Mouse (Mus musculus): ENCODE data around the gene Ccr9. TPM values are rescaled to one million over a fixed set of nuclear protein-coding genes. Genes with fewer than 3 reads are reported as not detected.
"Not testable (repeated sequence)": the region's sequence is repeated elsewhere in the genome, so short reads cannot be mapped to it uniquely, and the experiment has no call there.

Gene Ccr9
- polyA plus RNA-seq, 1 experiment from 2014 or later: 0.70 TPM

DNA sequence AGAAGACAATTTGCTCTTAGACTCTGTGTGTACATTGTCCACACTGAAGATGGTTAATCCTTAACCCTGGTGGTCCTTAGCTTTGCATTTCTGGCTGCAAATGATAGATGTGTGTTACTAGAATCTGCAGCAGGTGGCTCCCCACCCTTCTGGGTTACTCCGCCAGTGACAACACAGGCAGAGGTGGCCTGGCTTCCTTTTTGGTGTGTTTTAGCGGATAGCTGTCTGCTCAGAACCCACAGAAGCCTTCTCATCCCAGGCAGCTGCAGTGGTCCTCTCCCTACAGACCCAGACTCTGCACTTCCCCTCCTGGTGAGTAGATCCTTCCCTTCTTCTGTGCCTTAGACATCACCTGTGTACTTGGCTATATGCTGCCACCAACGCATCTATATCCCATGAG, 88.8 kb downstream of the Ccr9 start:
- Histone ChIP-seq H3K4me3 (ENCODE audit: low read length) (no peak overlapping the region), H3K4me1 (ENCODE audit: control insufficient read depth, insufficient read depth, low read length) (no peaks in the 10 kb centered on the region), H3K36me3 (ENCODE audit: control insufficient read depth, insufficient read depth, low read length) (no peaks in the 10 kb centered on the region), H3K4me2 (ENCODE audit: low read depth, low read length) (no peak overlapping the region), H3K27me3 (replicated peaks; ENCODE audit: control insufficient read depth, insufficient read depth, low read length) (no peaks in the 10 kb centered on the region), H3K9me3 (ENCODE audit: control insufficient read depth, low read length) (no peaks in the 10 kb centered on the region), H3K27ac (ENCODE audit: low read length) (no peak overlapping the region), H3K9ac (ENCODE audit: low read depth, low read length) (no peak overlapping the region)
- no peak for ATAC-seq
- 75% methylated on average over 3 of the region's 3 CpGs for WGBS

DNA sequence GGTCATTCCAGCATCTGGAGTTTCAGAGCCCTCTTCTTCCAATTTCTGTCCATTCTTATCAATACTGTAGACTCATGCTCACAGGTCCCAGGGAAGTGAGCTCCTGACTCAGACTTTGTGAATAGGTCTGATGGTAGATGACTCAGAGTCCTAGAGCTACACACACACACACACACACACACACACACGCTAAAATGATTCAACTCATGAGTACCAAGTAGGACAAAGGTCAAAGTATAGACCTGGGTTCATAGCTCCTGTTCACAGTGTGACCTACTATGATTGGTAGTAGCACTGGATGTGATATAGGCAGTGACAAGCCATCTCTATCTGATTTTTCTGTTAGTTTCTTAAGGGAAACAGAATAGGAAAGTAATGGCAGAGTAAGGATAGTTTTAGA, 90.2 kb downstream of the Ccr9 start:
- H3K9ac ChIP-seq (ENCODE audit: low read depth, low read length): no peak overlapping the region
- 69% methylated on average over 1 of the region's 1 CpGs for WGBS
- H3K36me3 ChIP-seq (ENCODE audit: control insufficient read depth, insufficient read depth, low read length): no peaks in the 10 kb centered on the region
- no peaks in the 10 kb centered on the region for H3K27me3 ChIP-seq (replicated peaks; ENCODE audit: control insufficient read depth, insufficient read depth, low read length)
- no peaks in the 10 kb centered on the region for H3K9me3 ChIP-seq (ENCODE audit: control insufficient read depth, low read length)
- peak; percentile 65 for ATAC-seq
- H3K4me2 ChIP-seq (ENCODE audit: low read depth, low read length): no peak overlapping the region
- H3K4me1 ChIP-seq (ENCODE audit: control insufficient read depth, insufficient read depth, low read length): no peaks in the 10 kb centered on the region
- H3K27ac ChIP-seq (ENCODE audit: low read length): no peak overlapping the region
- no peak overlapping the region for H3K4me3 ChIP-seq (ENCODE audit: low read length)

DNA sequence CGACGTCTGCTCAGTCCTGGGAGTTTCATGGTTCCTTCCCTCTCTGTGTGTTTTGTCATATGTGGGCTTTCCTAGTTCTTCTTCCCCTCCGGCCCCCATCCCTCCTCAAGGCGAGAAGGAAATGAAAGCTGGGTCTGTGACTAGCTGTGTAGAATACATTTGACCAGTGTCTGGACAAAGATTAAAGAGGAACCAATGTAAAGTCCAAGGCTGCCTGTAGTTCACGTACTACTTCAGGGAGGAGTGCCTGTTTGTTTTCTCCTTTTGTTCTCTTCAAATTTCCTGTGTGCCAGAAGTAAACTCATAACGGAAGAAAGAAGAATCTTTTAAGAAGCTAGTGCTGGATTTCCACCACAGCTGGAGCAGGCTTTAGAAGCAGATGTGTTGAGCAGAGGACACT, 91.3 kb downstream of the Ccr9 start:
- Histone ChIP-seq H3K4me1 (ENCODE audit: control insufficient read depth, insufficient read depth, low read length) (no peaks in the 10 kb centered on the region), H3K4me2 (ENCODE audit: low read depth, low read length) (no peak overlapping the region), H3K9ac (ENCODE audit: low read depth, low read length) (no peak overlapping the region), H3K4me3 (ENCODE audit: low read length) (no peak overlapping the region), H3K27me3 (replicated peaks; ENCODE audit: control insufficient read depth, insufficient read depth, low read length) (no peaks in the 10 kb centered on the region), H3K9me3 (ENCODE audit: control insufficient read depth, low read length) (no peaks in the 10 kb centered on the region), H3K27ac (ENCODE audit: low read length) (peak overlapping the region; percentile 37; the same call in 1 of the 2 replicates), H3K36me3 (ENCODE audit: control insufficient read depth, insufficient read depth, low read length) (no peaks in the 10 kb centered on the region)
- 0 out of 2 replicates have a peak, but pooled peaks have one; percentile 21 for ATAC-seq
- 42% methylated on average over 6 of the region's 6 CpGs for WGBS

GRCm38 (mm10) chr9:123773299-123773698, 95.1 kb downstream of the Ccr9 start:
- not testable (repeated sequence) for H3K4me1 ChIP-seq (ENCODE audit: control insufficient read depth, insufficient read depth, low read length); H3K9ac ChIP-seq (ENCODE audit: low read depth, low read length); H3K27me3 ChIP-seq (replicated peaks; ENCODE audit: control insufficient read depth, insufficient read depth, low read length); H3K36me3 ChIP-seq (ENCODE audit: control insufficient read depth, insufficient read depth, low read length); ATAC-seq; H3K9me3 ChIP-seq (ENCODE audit: control insufficient read depth, low read length); H3K4me2 ChIP-seq (ENCODE audit: low read depth, low read length); H3K27ac ChIP-seq (ENCODE audit: low read length); H3K4me3 ChIP-seq (ENCODE audit: low read length)
- 41% methylated on average over 2 of the region's 2 CpGs for WGBS

- no peak overlapping the region for H3K4me2 ChIP-seq (ENCODE audit: low read depth, low read length)
- peaks cover 10% of the 10 kb centered on the region for H3K36me3 ChIP-seq (ENCODE audit: control insufficient read depth, insufficient read depth, low read length)
- WGBS: 68% methylated on average over 4 of the region's 4 CpGs
- H3K4me3 ChIP-seq (ENCODE audit: low read length): no peak overlapping the region
- H3K9me3 ChIP-seq (ENCODE audit: control insufficient read depth, low read length): no peaks in the 10 kb centered on the region
- no peaks in the 10 kb centered on the region for H3K27me3 ChIP-seq (replicated peaks; ENCODE audit: control insufficient read depth, insufficient read depth, low read length)
- H3K9ac ChIP-seq (ENCODE audit: low read depth, low read length): no peak overlapping the region
- H3K4me1 ChIP-seq (ENCODE audit: control insufficient read depth, insufficient read depth, low read length): no peaks in the 10 kb centered on the region
- H3K27ac ChIP-seq (ENCODE audit: low read length): no peak overlapping the region
- ATAC-seq: 0 out of 2 replicates have a peak, but pooled peaks have one; percentile 13
Measured at GRCm38 (mm10) chr9:123788855-123789529, 110.8 kb downstream of the Ccr9 start.

- Histone ChIP-seq H3K9ac (ENCODE audit: low read depth, low read length) (no peak overlapping the region), H3K4me3 (ENCODE audit: low read length) (no peak overlapping the region), H3K4me2 (ENCODE audit: low read depth, low read length) (no peak overlapping the region), H3K9me3 (ENCODE audit: control insufficient read depth, low read length) (no peaks in the 10 kb centered on the region), H3K36me3 (ENCODE audit: control insufficient read depth, insufficient read depth, low read length) (peaks cover 13% of the 10 kb centered on the region), H3K27ac (ENCODE audit: low read length) (no peak overlapping the region), H3K4me1 (ENCODE audit: control insufficient read depth, insufficient read depth, low read length) (no peaks in the 10 kb centered on the region), H3K27me3 (replicated peaks; ENCODE audit: control insufficient read depth, insufficient read depth, low read length) (no peaks in the 10 kb centered on the region)
- WGBS: 51% methylated on average over 3 of the region's 3 CpGs
- peak; percentile 52; the same call in 1 of the 2 replicates for ATAC-seq
Measured at GRCm38 (mm10) chr9:123796174-123796573, 117.9 kb downstream of the Ccr9 start.

- no peak overlapping the region for H3K4me3 ChIP-seq (ENCODE audit: low read length)
- H3K27me3 ChIP-seq (replicated peaks; ENCODE audit: control insufficient read depth, insufficient read depth, low read length): no peaks in the 10 kb centered on the region
- H3K9me3 ChIP-seq (ENCODE audit: control insufficient read depth, low read length): no peaks in the 10 kb centered on the region
Measured at GRCm38 (mm10) chr9:123801527-123801926, 123.3 kb downstream of the Ccr9 start.

GRCm38 (mm10) chr9:123802421-123802820, 124.2 kb downstream of the Ccr9 start:
- H3K4me1 ChIP-seq (ENCODE audit: control insufficient read depth, insufficient read depth, low read length): no peaks in the 10 kb centered on the region
- no peak overlapping the region for H3K9ac ChIP-seq (ENCODE audit: low read depth, low read length)
- 96% methylated on average over 2 of the region's 2 CpGs for WGBS
- no peak overlapping the region for H3K4me2 ChIP-seq (ENCODE audit: low read depth, low read length)
- ATAC-seq: no peak
- H3K27me3 ChIP-seq (replicated peaks; ENCODE audit: control insufficient read depth, insufficient read depth, low read length): no peaks in the 10 kb centered on the region
- H3K36me3 ChIP-seq (ENCODE audit: control insufficient read depth, insufficient read depth, low read length): peaks cover 4% of the 10 kb centered on the region; the same call in 1 of the 2 replicates
- no peak overlapping the region for H3K4me3 ChIP-seq (ENCODE audit: low read length)
- H3K27ac ChIP-seq (ENCODE audit: low read length): no peak overlapping the region
- H3K9me3 ChIP-seq (ENCODE audit: control insufficient read depth, low read length): no peaks in the 10 kb centered on the region

More at GRCm38 (mm10) chr9:123801527-123801926, 123.3 kb downstream of the Ccr9 start:
- Histone ChIP-seq H3K36me3 (ENCODE audit: control insufficient read depth, insufficient read depth, low read length) (peaks cover 4% of the 10 kb centered on the region; the same call in 1 of the 2 replicates), H3K4me2 (ENCODE audit: low read depth, low read length) (no peak overlapping the region), H3K9ac (ENCODE audit: low read depth, low read length) (no peak overlapping the region), H3K4me1 (ENCODE audit: control insufficient read depth, insufficient read depth, low read length) (no peaks in the 10 kb centered on the region), H3K27ac (ENCODE audit: low read length) (no peak overlapping the region)
- 86% methylated on average over 1 of the region's 1 CpGs for WGBS
- ATAC-seq: no peak

GRCm38 (mm10) chr9:123802896-123803295, 124.7 kb downstream of the Ccr9 start:
- Histone ChIP-seq H3K27ac (ENCODE audit: low read length) (no peak overlapping the region), H3K27me3 (replicated peaks; ENCODE audit: control insufficient read depth, insufficient read depth, low read length) (no peaks in the 10 kb centered on the region), H3K9ac (ENCODE audit: low read depth, low read length) (no peak overlapping the region), H3K9me3 (ENCODE audit: control insufficient read depth, low read length) (no peaks in the 10 kb centered on the region), H3K4me3 (ENCODE audit: low read length) (no peak overlapping the region), H3K36me3 (ENCODE audit: control insufficient read depth, insufficient read depth, low read length) (peaks cover 4% of the 10 kb centered on the region; the same call in 1 of the 2 replicates), H3K4me1 (ENCODE audit: control insufficient read depth, insufficient read depth, low read length) (no peaks in the 10 kb centered on the region), H3K4me2 (ENCODE audit: low read depth, low read length) (no peak overlapping the region)
- ATAC-seq: no peak

GRCm38 (mm10) chr9:123805241-123805640, 127.0 kb downstream of the Ccr9 start:
- ATAC-seq: no peak
- no peak overlapping the region for H3K27ac ChIP-seq (ENCODE audit: low read length)
- no peaks in the 10 kb centered on the region for H3K27me3 ChIP-seq (replicated peaks; ENCODE audit: control insufficient read depth, insufficient read depth, low read length)

More at GRCm38 (mm10) chr9:123805241-123805640, 127.0 kb downstream of the Ccr9 start:
- no peak overlapping the region for H3K9ac ChIP-seq (ENCODE audit: low read depth, low read length)
- H3K36me3 ChIP-seq (ENCODE audit: control insufficient read depth, insufficient read depth, low read length): peaks cover 3% of the 10 kb centered on the region; the same call in 1 of the 2 replicates
- H3K4me2 ChIP-seq (ENCODE audit: low read depth, low read length): no peak overlapping the region
- no peaks in the 10 kb centered on the region for H3K9me3 ChIP-seq (ENCODE audit: control insufficient read depth, low read length)
- no peaks in the 10 kb centered on the region for H3K4me1 ChIP-seq (ENCODE audit: control insufficient read depth, insufficient read depth, low read length)
- H3K4me3 ChIP-seq (ENCODE audit: low read length): no peak overlapping the region
- WGBS: 92% methylated on average over 2 of the region's 2 CpGs

Measured in intestine, embryonic 16.5 days (tissue).